Mouse (Mus musculus) testis, adult 2 months (tissue): ENCODE data around the gene Cbx6. TPM values are rescaled to one million over a fixed set of nuclear protein-coding genes. Genes with fewer than 3 reads are reported as not detected.

Experiments
- H3K27ac ChIP-seq: fragments of 200-500 bp; 2 replicates; pipeline ENCODE4 v1.5.1; 2012; ENCODE audit warnings: low read depth, low read length; ENCODE audit not compliant: control insufficient read depth, insufficient read depth
- H3K27me3 ChIP-seq: fragments of 200-500 bp; 2 replicates; pipeline ENCODE4 v1.6.1; 2012; ENCODE audit warnings: mild to moderate bottlenecking, low read length, moderate library complexity; ENCODE audit not compliant: control insufficient read depth, insufficient read depth
- H3K36me3 ChIP-seq: fragments of 200-500 bp; 2 replicates; pipeline ENCODE4 v1.6.1; 2012; ENCODE audit warnings: mild to moderate bottlenecking, low read length; ENCODE audit not compliant: control insufficient read depth, insufficient read depth
- H3K4me1 ChIP-seq: fragments of 200-500 bp; 2 replicates; pipeline ENCODE4 v1.6.1; 2012; ENCODE audit warnings: low read length; ENCODE audit not compliant: control insufficient read depth, insufficient read depth
- H3K4me3 ChIP-seq: fragments of 200-500 bp; 2 replicates; pipeline ENCODE4 v1.5.1; 2012; ENCODE audit warnings: low read depth, mild to moderate bottlenecking, low read length, moderate library complexity, mixed read lengths; ENCODE audit not compliant: control insufficient read depth
- CTCF ChIP-seq: fragments of 200-500 bp; IDR thresholded peaks from 2 replicates; pipeline ENCODE4 v1.5.1; 2012; ENCODE audit warnings: low read depth, mild to moderate bottlenecking, inconsistent platforms, low read length, moderate library complexity; ENCODE audit not compliant: control insufficient read depth, insufficient read depth, insufficient replicate concordance
- POLR2A ChIP-seq: fragments of 200-500 bp; IDR thresholded peaks from 2 replicates; pipeline ENCODE4 v1.6.1; 2012; ENCODE audit warnings: low read depth, mild to moderate bottlenecking, inconsistent platforms, low read length, moderate library complexity; ENCODE audit not compliant: control insufficient read depth
- polyA plus RNA-seq: library from polyadenylated mRNA; depleted of rRNA; stranded (reverse); fragments of >200 nt; gene quantifications from 2 replicates; pipeline ENCODE4 v1.2.3, GENCODE M21; 2012

Cbx6 gene
- polyA plus RNA-seq, 1 experiment, result 4.6 TPM

GRCm38 (mm10) chr15:79808658-79809057 lies 25.8 kb downstream of the Cbx6 start:
- Histone ChIP-seq H3K27me3 (no peaks in the 10 kb centered on the region; the same call in 1 of the 2 replicates), H3K4me3 (no peak overlapping the region), H3K4me1 (peaks cover 10% of the 10 kb centered on the region), H3K27ac (no peak overlapping the region), H3K36me3 (no peaks in the 10 kb centered on the region)
- no peak for TF ChIP-seq POLR2A
- no peak for TF ChIP-seq CTCF

- TF ChIP-seq POLR2A, result no peak
- TF ChIP-seq CTCF, result peak; percentile 42; the same call in 1 of the 2 replicates
- no peaks in the 10 kb centered on the region for H3K36me3 ChIP-seq
- no peak overlapping the region for H3K4me3 ChIP-seq
- peaks cover 12% of the 10 kb centered on the region for H3K4me1 ChIP-seq
- no peaks in the 10 kb centered on the region; the same call in 1 of the 2 replicates for H3K27me3 ChIP-seq
- H3K27ac ChIP-seq, result no peak overlapping the region
Observed at GRCm38 (mm10) chr15:79808114-79808513, 26.4 kb downstream of the Cbx6 start.

GRCm38 (mm10) chr15:79807050-79807449 lies 27.4 kb downstream of the Cbx6 start:
- Histone ChIP-seq H3K27ac (no peak overlapping the region), H3K4me1 (peaks cover 12% of the 10 kb centered on the region), H3K27me3 (no peaks in the 10 kb centered on the region; the same call in 1 of the 2 replicates), H3K4me3 (no peak overlapping the region), H3K36me3 (no peaks in the 10 kb centered on the region)
- no peak for TF ChIP-seq POLR2A
- TF ChIP-seq CTCF, result no peak

- Histone ChIP-seq H3K4me1 (peaks cover 12% of the 10 kb centered on the region), H3K36me3 (no peaks in the 10 kb centered on the region), H3K27ac (no peak overlapping the region), H3K27me3 (no peaks in the 10 kb centered on the region; the same call in 1 of the 2 replicates), H3K4me3 (no peak overlapping the region)
- no peak for TF ChIP-seq POLR2A
- TF ChIP-seq CTCF, result no peak
Observed at GRCm38 (mm10) chr15:79805246-79805645, 29.2 kb downstream of the Cbx6 start.

- Histone ChIP-seq H3K4me1 (peaks cover 12% of the 10 kb centered on the region), H3K27ac (no peak within 1 kb of the TSS), H3K27me3 (no peaks in the 10 kb centered on the region; the same call in 1 of the 2 replicates), H3K4me3 (peak within 1 kb of the TSS; percentile 66), H3K36me3 (no peaks in the 10 kb centered on the region)
- TF ChIP-seq CTCF (no peak), POLR2A (0 out of 2 replicates have a peak, but pooled peaks have one; percentile 33)
Observed at GRCm38 (mm10) chr15:79804352-79805071, 30.0 kb downstream of the Cbx6 start, which contains the start of gene Nptxr. TSS of gene Nptxr (minus strand) at chr15:79804766.

- TF ChIP-seq CTCF (no peak), POLR2A (no peak)
- H3K4me1 ChIP-seq, result peaks cover 12% of the 10 kb centered on the region
- H3K27me3 ChIP-seq, result no peaks in the 10 kb centered on the region; the same call in 1 of the 2 replicates
- H3K36me3 ChIP-seq, result no peaks in the 10 kb centered on the region
- H3K27ac ChIP-seq, result no peak overlapping the region
- peak overlapping the region; percentile 66 for H3K4me3 ChIP-seq
Observed at GRCm38 (mm10) chr15:79803533-79804351, 30.7 kb downstream of the Cbx6 start.

GRCm38 (mm10) chr15:79802304-79802703 lies 32.2 kb downstream of the Cbx6 start:
- Histone ChIP-seq H3K4me3 (no peak overlapping the region), H3K4me1 (peaks cover 12% of the 10 kb centered on the region), H3K27me3 (no peaks in the 10 kb centered on the region; the same call in 1 of the 2 replicates), H3K27ac (no peak overlapping the region), H3K36me3 (no peaks in the 10 kb centered on the region)
- TF ChIP-seq CTCF (no peak), POLR2A (no peak)
